Mouse (Mus musculus): ENCODE results near the gene Sh3glb1. TPM values are rescaled to one million over a fixed set of nuclear protein-coding genes. Genes with fewer than 3 reads are reported as not detected.

The Sh3glb1 gene
- polyA plus RNA-seq, 1 experiment: 21.5 TPM

DNA sequence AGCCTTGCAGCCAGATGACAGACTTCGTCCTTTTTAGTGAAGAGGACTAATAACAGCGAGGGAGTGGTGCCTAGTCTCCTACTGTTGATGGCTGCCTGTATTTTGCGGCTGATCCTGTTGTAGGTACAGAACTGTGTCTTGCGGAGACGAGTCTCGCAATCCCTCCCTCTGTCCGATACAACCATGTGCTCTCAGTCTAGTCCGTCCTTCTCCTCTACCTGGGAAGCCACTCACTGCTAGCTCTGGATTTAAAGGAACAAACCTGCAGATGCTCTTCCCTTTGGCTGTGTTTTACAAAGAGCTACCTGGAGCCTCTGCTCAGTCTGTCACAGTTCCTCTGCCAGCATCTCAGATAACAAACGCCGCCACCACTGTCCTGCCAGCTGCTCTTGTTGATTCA is 26.1 kb downstream of the Sh3glb1 start:
- Histone ChIP-seq H3K27me3 (ENCODE audit: control insufficient read depth, insufficient read depth, low read length) (no peaks in the 10 kb centered on the region), H3K4me3 (ENCODE audit: low read depth, low read length) (no peak overlapping the region), H3K4me1 (ENCODE audit: control insufficient read depth, insufficient read depth, insufficient read length, low read length) (no peaks in the 10 kb centered on the region; the same call in 1 of the 2 replicates), H3K36me3 (ENCODE audit: control insufficient read depth, insufficient read depth, low read length) (peaks cover 47% of the 10 kb centered on the region), H3K27ac (ENCODE audit: insufficient read depth, low read depth, low read length) (no peak overlapping the region)
- 93% methylated on average over 10 of the region's 10 CpGs for WGBS
- TF ChIP-seq CTCF (IDR thresholded peaks at IDR 0.05; ENCODE audit: extremely low read depth, insufficient read length, insufficient replicate concordance, low read depth, low read length) (no peak), POLR2A (IDR thresholded peaks at IDR 0.05; ENCODE audit: low read depth, low read length) (no peak)

DNA sequence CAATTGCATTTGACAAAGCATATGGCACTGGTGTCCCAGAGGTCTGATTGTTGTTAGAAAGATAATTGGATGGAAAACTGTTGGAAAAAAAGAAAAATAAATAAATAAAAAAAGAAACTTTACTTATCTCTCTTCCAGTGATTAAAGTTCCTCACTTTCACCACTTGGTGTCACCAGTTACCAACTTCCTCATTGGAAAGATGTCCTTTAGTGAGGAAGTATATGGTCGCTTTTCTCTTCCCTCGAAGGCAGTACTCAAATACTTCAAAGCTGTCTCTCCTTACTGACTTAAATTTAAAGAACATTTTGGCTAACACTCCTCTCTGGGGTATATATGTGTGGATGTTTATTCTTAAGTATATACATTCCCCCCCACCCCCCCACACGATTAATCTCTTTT is 28.1 kb downstream of the Sh3glb1 start:
- 39% methylated on average over 3 of the region's 3 CpGs for WGBS
- Histone ChIP-seq H3K4me3 (ENCODE audit: low read depth, low read length) (no peak overlapping the region), H3K27ac (ENCODE audit: insufficient read depth, low read depth, low read length) (no peak overlapping the region), H3K36me3 (ENCODE audit: control insufficient read depth, insufficient read depth, low read length) (peaks cover 47% of the 10 kb centered on the region), H3K27me3 (ENCODE audit: control insufficient read depth, insufficient read depth, low read length) (no peaks in the 10 kb centered on the region), H3K4me1 (ENCODE audit: control insufficient read depth, insufficient read depth, insufficient read length, low read length) (peaks cover 4% of the 10 kb centered on the region)
- TF ChIP-seq CTCF (IDR thresholded peaks at IDR 0.05; ENCODE audit: extremely low read depth, insufficient read length, insufficient replicate concordance, low read depth, low read length) (no peak), POLR2A (IDR thresholded peaks at IDR 0.05; ENCODE audit: low read depth, low read length) (no peak)

DNA sequence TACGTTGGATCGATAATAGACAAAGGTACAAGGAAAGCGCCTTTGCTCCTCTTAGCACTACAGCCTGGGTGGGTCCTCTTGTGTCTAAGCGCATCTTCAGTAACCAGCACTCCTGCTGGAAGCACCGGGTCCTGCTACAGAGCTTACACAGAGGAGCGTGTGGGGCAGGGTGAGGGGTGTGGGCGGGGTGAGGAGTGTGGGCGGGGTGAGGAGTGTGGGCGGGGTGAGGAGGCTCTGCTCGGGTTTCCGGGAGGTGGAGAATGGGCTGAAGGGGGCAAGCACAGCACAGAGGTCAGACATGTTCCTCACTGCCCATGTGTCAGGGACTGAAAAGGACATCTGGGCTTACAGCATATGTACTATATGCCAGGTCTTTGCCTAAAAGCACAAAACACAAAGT is 30.9 kb downstream of the Sh3glb1 start:
- 53% methylated on average over 11 of the region's 11 CpGs for WGBS
- H3K36me3 ChIP-seq (ENCODE audit: control insufficient read depth, insufficient read depth, low read length): peaks cover 31% of the 10 kb centered on the region
- H3K4me3 ChIP-seq (ENCODE audit: low read depth, low read length): no peak overlapping the region
- no peak for TF ChIP-seq CTCF (IDR thresholded peaks at IDR 0.05; ENCODE audit: extremely low read depth, insufficient read length, insufficient replicate concordance, low read depth, low read length)
- TF ChIP-seq POLR2A (IDR thresholded peaks at IDR 0.05; ENCODE audit: low read depth, low read length): no peak
- peaks cover 4% of the 10 kb centered on the region for H3K4me1 ChIP-seq (ENCODE audit: control insufficient read depth, insufficient read depth, insufficient read length, low read length)
- H3K27me3 ChIP-seq (ENCODE audit: control insufficient read depth, insufficient read depth, low read length): no peaks in the 10 kb centered on the region
- H3K27ac ChIP-seq (ENCODE audit: insufficient read depth, low read depth, low read length): no peak overlapping the region

DNA sequence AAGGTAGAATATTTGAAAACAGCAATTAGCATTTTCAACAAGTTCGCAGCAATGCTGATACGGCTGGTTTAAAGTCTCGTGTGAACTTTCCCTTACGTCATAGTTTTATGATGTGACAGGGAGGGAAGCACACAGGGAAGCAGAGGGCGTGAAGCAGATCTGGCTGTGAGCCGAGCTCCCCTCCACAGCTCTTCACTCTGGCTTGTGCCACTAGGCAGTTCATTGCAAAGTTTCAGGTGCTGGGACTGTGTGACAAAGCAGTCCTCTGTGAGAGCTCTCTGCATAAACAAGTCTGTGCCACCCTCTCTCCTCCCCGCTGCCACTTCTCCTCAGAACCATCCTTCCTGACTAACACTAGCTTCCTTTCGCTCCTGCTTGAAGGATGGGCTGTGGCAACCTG is 31.9 kb downstream of the Sh3glb1 start:
- Histone ChIP-seq H3K4me1 (ENCODE audit: control insufficient read depth, insufficient read depth, insufficient read length, low read length) (peaks cover 4% of the 10 kb centered on the region), H3K27me3 (ENCODE audit: control insufficient read depth, insufficient read depth, low read length) (no peaks in the 10 kb centered on the region), H3K27ac (ENCODE audit: insufficient read depth, low read depth, low read length) (0 out of 2 replicates have a peak overlapping the region, but pooled peaks have one; percentile 0), H3K36me3 (ENCODE audit: control insufficient read depth, insufficient read depth, low read length) (peaks cover 24% of the 10 kb centered on the region), H3K4me3 (ENCODE audit: low read depth, low read length) (no peak overlapping the region)
- 42% methylated on average over 8 of the region's 8 CpGs for WGBS
- no peak for TF ChIP-seq POLR2A (IDR thresholded peaks at IDR 0.05; ENCODE audit: low read depth, low read length)
- no peak for TF ChIP-seq CTCF (IDR thresholded peaks at IDR 0.05; ENCODE audit: extremely low read depth, insufficient read length, insufficient replicate concordance, low read depth, low read length)

DNA sequence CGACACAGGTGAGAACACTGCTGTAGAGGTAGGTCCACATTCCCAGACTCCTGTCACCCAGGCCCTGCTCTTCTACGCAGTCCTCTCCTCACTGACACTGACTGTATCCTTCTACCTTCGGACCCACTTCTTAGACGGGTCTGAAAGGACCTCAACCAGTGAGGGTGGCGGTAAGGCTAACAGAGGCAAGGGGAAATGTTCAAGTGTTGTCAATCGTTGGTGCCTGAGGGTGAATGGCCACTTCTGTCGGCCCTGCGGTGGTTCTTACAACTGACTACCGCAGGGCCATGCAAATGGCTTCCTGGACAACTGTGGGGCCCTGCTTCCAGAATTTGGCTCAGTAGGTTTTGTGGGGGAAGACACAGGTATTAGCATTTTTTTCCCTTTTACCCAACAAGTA is 32.5 kb downstream of the Sh3glb1 start:
- 92% methylated on average over 9 of the region's 9 CpGs for WGBS
- H3K27ac ChIP-seq (ENCODE audit: insufficient read depth, low read depth, low read length): no peak overlapping the region
- peaks cover 22% of the 10 kb centered on the region for H3K36me3 ChIP-seq (ENCODE audit: control insufficient read depth, insufficient read depth, low read length)
- H3K4me1 ChIP-seq (ENCODE audit: control insufficient read depth, insufficient read depth, insufficient read length, low read length): peaks cover 4% of the 10 kb centered on the region
- TF ChIP-seq POLR2A (IDR thresholded peaks at IDR 0.05; ENCODE audit: low read depth, low read length) (no peak), CTCF (IDR thresholded peaks at IDR 0.05; ENCODE audit: extremely low read depth, insufficient read length, insufficient replicate concordance, low read depth, low read length) (no peak)
- no peak overlapping the region for H3K4me3 ChIP-seq (ENCODE audit: low read depth, low read length)
- no peaks in the 10 kb centered on the region for H3K27me3 ChIP-seq (ENCODE audit: control insufficient read depth, insufficient read depth, low read length)

DNA sequence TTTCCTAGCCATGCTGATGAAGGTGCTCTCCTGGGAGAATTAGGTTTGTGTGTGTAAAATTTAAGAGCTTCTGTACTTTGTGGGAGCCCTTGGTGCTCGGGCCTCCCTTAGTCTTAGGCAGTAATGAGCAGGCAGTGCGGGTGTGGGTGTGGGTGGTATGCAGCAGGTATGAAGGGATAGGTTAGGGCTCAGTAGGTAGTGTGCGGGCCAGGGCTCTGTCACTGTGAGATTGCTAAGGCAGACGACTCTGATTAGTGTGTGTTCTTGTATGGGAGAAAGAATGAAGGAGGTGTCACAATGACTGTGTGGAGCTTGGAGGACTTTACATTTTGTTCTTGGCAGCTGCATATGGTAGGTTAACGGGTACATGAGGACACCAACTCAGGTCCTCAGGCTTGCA is 34.0 kb downstream of the Sh3glb1 start:
- WGBS: 90% methylated on average over 5 of the region's 5 CpGs

DNA sequence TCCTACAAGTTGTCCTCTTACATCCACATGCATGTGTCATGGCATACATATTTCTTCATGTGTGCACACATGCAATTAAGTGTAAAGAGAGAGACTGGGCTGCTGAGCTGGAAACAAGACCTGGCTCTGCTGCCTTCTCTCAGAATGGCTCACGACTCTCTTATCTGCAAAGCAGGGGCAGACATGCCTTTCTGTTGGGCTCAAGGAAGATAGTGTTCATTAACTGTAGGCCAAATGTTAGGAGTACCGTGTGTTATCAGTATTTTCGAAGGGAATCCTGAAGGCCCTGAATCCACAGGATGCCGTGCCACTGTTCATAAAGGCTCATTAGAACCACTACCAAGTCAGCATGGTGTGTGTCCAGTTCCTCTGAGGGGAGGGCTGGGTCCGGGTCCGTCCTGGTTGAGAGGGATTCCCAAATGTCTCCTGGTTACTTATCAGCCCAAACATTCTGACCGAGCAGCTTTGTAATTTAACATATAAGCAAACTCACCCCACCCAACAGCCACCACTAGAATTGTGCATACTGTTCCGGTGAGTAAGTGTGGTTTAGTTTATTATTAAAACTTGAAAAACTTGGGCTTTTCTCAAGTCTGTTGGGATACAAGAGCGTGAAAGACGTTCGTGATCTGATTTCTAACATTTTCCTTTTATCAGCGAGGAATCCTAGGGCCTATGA is 36.9 kb downstream of the Sh3glb1 start:
- Histone ChIP-seq H3K27me3 (ENCODE audit: control insufficient read depth, insufficient read depth, low read length) (no peaks in the 10 kb centered on the region), H3K27ac (ENCODE audit: insufficient read depth, low read depth, low read length) (no peak overlapping the region), H3K4me1 (ENCODE audit: control insufficient read depth, insufficient read depth, insufficient read length, low read length) (peaks cover 1% of the 10 kb centered on the region; the same call in 1 of the 2 replicates), H3K4me3 (ENCODE audit: low read depth, low read length) (no peak overlapping the region), H3K36me3 (ENCODE audit: control insufficient read depth, insufficient read depth, low read length) (peaks cover 10% of the 10 kb centered on the region)
- 85% methylated on average over 12 of the region's 12 CpGs for WGBS
- TF ChIP-seq CTCF (IDR thresholded peaks at IDR 0.05; ENCODE audit: extremely low read depth, insufficient read length, insufficient replicate concordance, low read depth, low read length): no peak
- no peak for TF ChIP-seq POLR2A (IDR thresholded peaks at IDR 0.05; ENCODE audit: low read depth, low read length)

More for the DNA sequence above, 34.0 kb downstream of the Sh3glb1 start:
- Histone ChIP-seq H3K4me1 (ENCODE audit: control insufficient read depth, insufficient read depth, insufficient read length, low read length) (peaks cover 4% of the 10 kb centered on the region), H3K27me3 (ENCODE audit: control insufficient read depth, insufficient read depth, low read length) (no peaks in the 10 kb centered on the region), H3K36me3 (ENCODE audit: control insufficient read depth, insufficient read depth, low read length) (peaks cover 17% of the 10 kb centered on the region), H3K4me3 (ENCODE audit: low read depth, low read length) (no peak overlapping the region), H3K27ac (ENCODE audit: insufficient read depth, low read depth, low read length) (no peak overlapping the region)
- TF ChIP-seq CTCF (IDR thresholded peaks at IDR 0.05; ENCODE audit: extremely low read depth, insufficient read length, insufficient replicate concordance, low read depth, low read length) (no peak), POLR2A (IDR thresholded peaks at IDR 0.05; ENCODE audit: low read depth, low read length) (no peak)
